8 mouse cellular contexts compared by ENCODE assay signal in genomic region chr9:109094553-109095136, GRCm38 (mm10). TPM values are rescaled to one million over a fixed set of nuclear protein-coding genes. Genes with fewer than 3 reads are reported as not detected.
DNase-seq lines count a peak whose midpoint lies in the region; ATAC-seq and TF ChIP-seq lines count a peak whose summit lies in the region.

No protein-coding gene starts in this region.

- TF ChIP-seq EP300 in lung, postnatal 0 days (IDR thresholded peaks at IDR 0.05): no peak; the same call in 1 of the 2 replicates

- no peak for DNase-seq in layer of hippocampus, adult 2 months (ENCODE audit: low spot score in 2 of 2)
- no peak for DNase-seq in layer of hippocampus, postnatal 25 days (ENCODE audit: extremely low spot score in 1 of 2, low spot score in 1 of 2)
- DNase-seq in embryonic facial prominence, embryonic 10.5 days (ENCODE audit: low spot score): peak; percentile 83
- DNase-seq in kidney, adult 2 months: peak; percentile 57
- DNase-seq in lung, postnatal 0 days (ENCODE audit: low spot score): peak; percentile 86
- no peak for DNase-seq in layer of hippocampus, adult 9-10 months (ENCODE audit: low spot score)
- DNase-seq in cerebellum, adult 11 months: no peak

- peaks cover 82% of the 10 kb centered on the region for H3K4me1 ChIP-seq in embryonic facial prominence, embryonic 10.5 days
- H3K4me1 ChIP-seq in kidney, adult 2 months (ENCODE audit: control insufficient read depth, insufficient read depth, low read length): peaks cover 23% of the 10 kb centered on the region
- peaks cover 9% of the 10 kb centered on the region; the same call in 1 of the 2 replicates for H3K4me1 ChIP-seq in lung, postnatal 0 days (ENCODE audit: insufficient read depth, low read depth, low read length)
- peaks cover 54% of the 10 kb centered on the region for H3K4me1 ChIP-seq in stomach, embryonic 15.5 days

- H3K4me3 ChIP-seq in layer of hippocampus, adult 2 months: peak overlapping the region; percentile 83
- H3K4me3 ChIP-seq in embryonic facial prominence, embryonic 10.5 days: peak overlapping the region; percentile 87
- peak overlapping the region; percentile 83 for H3K4me3 ChIP-seq in kidney, adult 2 months (ENCODE audit: insufficient read depth, low read depth, low read length)
- peak overlapping the region; percentile 75 for H3K4me3 ChIP-seq in lung, postnatal 0 days (ENCODE audit: low read depth, low read length)
- peak overlapping the region; percentile 80 for H3K4me3 ChIP-seq in stomach, embryonic 15.5 days (replicated peaks)

- peaks cover 44% of the 10 kb centered on the region for H3K36me3 ChIP-seq in embryonic facial prominence, embryonic 10.5 days (replicated peaks)
- no peaks in the 10 kb centered on the region for H3K36me3 ChIP-seq in kidney, adult 2 months (ENCODE audit: control insufficient read depth, insufficient read depth, low read length)
- no peaks in the 10 kb centered on the region for H3K36me3 ChIP-seq in lung, postnatal 0 days (ENCODE audit: insufficient read depth, low read length)
- H3K36me3 ChIP-seq in stomach, embryonic 15.5 days: no peaks in the 10 kb centered on the region

- TF ChIP-seq CTCF in layer of hippocampus, adult 2 months (conservative IDR thresholded peaks at IDR 0.05): no peak
- no peak for TF ChIP-seq CTCF in kidney, adult 2 months (conservative IDR thresholded peaks at IDR 0.05; ENCODE audit: insufficient read depth, insufficient read length, low read depth, low read length)
- no peak for TF ChIP-seq CTCF in lung, postnatal 0 days (IDR thresholded peaks at IDR 0.05)

- peak overlapping the region; percentile 75 for H3K9ac ChIP-seq in lung, postnatal 0 days (replicated peaks; ENCODE audit: low read depth)
- H3K9ac ChIP-seq in stomach, embryonic 15.5 days: peak overlapping the region; percentile 74

- no peaks in the 10 kb centered on the region for H3K9me3 ChIP-seq in embryonic facial prominence, embryonic 10.5 days
- H3K9me3 ChIP-seq in lung, postnatal 0 days (ENCODE audit: low read length): no peaks in the 10 kb centered on the region
- H3K9me3 ChIP-seq in stomach, embryonic 15.5 days: no peaks in the 10 kb centered on the region

- WGBS in embryonic facial prominence, embryonic 10.5 days: 1% methylated on average over 21 of the region's 21 CpGs
- whole genome bisulfite sequencing in kidney, adult 2 months: 5% methylated on average over 21 of the region's 21 CpGs
- WGBS in lung, postnatal 0 days: 2% methylated on average over 20 of the region's 21 CpGs
- 2% methylated on average over 21 of the region's 21 CpGs for WGBS in stomach, embryonic 15.5 days

- peak; percentile 51 for ATAC-seq in lung, postnatal 0 days
- ATAC-seq in stomach, embryonic 15.5 days (ENCODE audit: insufficient read depth, low FRiP score, low read depth): peak; percentile 54

- H3K27ac ChIP-seq in layer of hippocampus, adult 2 months: peak overlapping the region; percentile 91
- peak overlapping the region; percentile 100 for H3K27ac ChIP-seq in embryonic facial prominence, embryonic 10.5 days (replicated peaks)
- peak overlapping the region; percentile 83 for H3K27ac ChIP-seq in kidney, adult 2 months (ENCODE audit: insufficient read depth, low read depth, low read length)
- H3K27ac ChIP-seq in lung, postnatal 0 days (ENCODE audit: low read length): peak overlapping the region; percentile 97
- peak overlapping the region; percentile 99 for H3K27ac ChIP-seq in stomach, embryonic 15.5 days

- peak overlapping the region; percentile 74 for H3K4me2 ChIP-seq in lung, postnatal 0 days (replicated peaks; ENCODE audit: low read depth, low read length)
- peak overlapping the region; percentile 85 for H3K4me2 ChIP-seq in stomach, embryonic 15.5 days

- no peaks in the 10 kb centered on the region for H3K27me3 ChIP-seq in embryonic facial prominence, embryonic 10.5 days (replicated peaks; ENCODE audit: low read depth, poor library complexity, severe bottlenecking)
- H3K27me3 ChIP-seq in kidney, adult 2 months (replicated peaks; ENCODE audit: control insufficient read depth, insufficient read depth, low read length): no peaks in the 10 kb centered on the region
- H3K27me3 ChIP-seq in lung, postnatal 0 days (replicated peaks; ENCODE audit: insufficient read depth, low read length): no peaks in the 10 kb centered on the region
- H3K27me3 ChIP-seq in stomach, embryonic 15.5 days (replicated peaks): no peaks in the 10 kb centered on the region

- TF ChIP-seq POLR2A in kidney, adult 2 months (IDR thresholded peaks at IDR 0.05; ENCODE audit: low read depth, low read length): no peak

RNA-seq across cellular contexts. Expression of gene Plxnb1, which starts 0.5 kb away (rescaled TPM):
- total RNA-seq in layer of hippocampus, adult 2 months (2021): 10 to 100 TPM; 84.4 to 92.7 TPM
- total RNA-seq in layer of hippocampus, postnatal 25 days (2021): 10 to 100 TPM; 83.2 to 98.9 TPM
- polyA plus RNA-seq in embryonic facial prominence, embryonic 10.5 days (2016; fragmentation: Nextera tagmentation; extraction: Ambion mirVana): 24.8 and 28.6 TPM in 2 replicates
- 16.7 and 21.7 TPM in 2 replicates for polyA plus RNA-seq in kidney, adult 2 months (2012; rRNA removed)
- 8.8 and 10.0 TPM in 2 replicates for polyA plus RNA-seq in lung, postnatal 0 days (2015; fragmentation: Nextera tagmentation; extraction: Ambion mirVana)
- polyA plus RNA-seq in stomach, embryonic 15.5 days (2015; fragmentation: Nextera tagmentation; extraction: Ambion mirVana): 12.8 and 13.3 TPM in 2 replicates

RNA-seq across cellular contexts. Expression of gene Tma7, which starts 12.3 kb away (rescaled TPM):
- 100 to 1,000 TPM; 295 to 309 TPM for total RNA-seq in layer of hippocampus, adult 2 months (2021)
- total RNA-seq in layer of hippocampus, postnatal 25 days (2021): 100 to 1,000 TPM; 311 to 321 TPM
- polyA plus RNA-seq in embryonic facial prominence, embryonic 10.5 days (2016; fragmentation: Nextera tagmentation; extraction: Ambion mirVana): 784 and 812 TPM in 2 replicates
- 42.4 and 80.7 TPM in 2 replicates for polyA plus RNA-seq in kidney, adult 2 months (2012; rRNA removed)
- polyA plus RNA-seq in lung, postnatal 0 days (2015; fragmentation: Nextera tagmentation; extraction: Ambion mirVana): 375 and 393 TPM in 2 replicates
- 586 and 587 TPM in 2 replicates for polyA plus RNA-seq in stomach, embryonic 15.5 days (2015; fragmentation: Nextera tagmentation; extraction: Ambion mirVana)

RNA-seq across cellular contexts. Expression of gene Ccdc51, which starts 12.4 kb away (rescaled TPM):
- 1 to 10 TPM; 7.6 to 8.1 TPM for total RNA-seq in layer of hippocampus, adult 2 months (2021)
- total RNA-seq in layer of hippocampus, postnatal 25 days (2021): 1 to 10 TPM; 8.1 to 8.4 TPM
- 11.8 and 13.3 TPM in 2 replicates for polyA plus RNA-seq in embryonic facial prominence, embryonic 10.5 days (2016; fragmentation: Nextera tagmentation; extraction: Ambion mirVana)
- polyA plus RNA-seq in kidney, adult 2 months (2012; rRNA removed): 11.4 and 11.7 TPM in 2 replicates
- 6.8 and 7.2 TPM in 2 replicates for polyA plus RNA-seq in lung, postnatal 0 days (2015; fragmentation: Nextera tagmentation; extraction: Ambion mirVana)
- 14.7 and 16.3 TPM in 2 replicates for polyA plus RNA-seq in stomach, embryonic 15.5 days (2015; fragmentation: Nextera tagmentation; extraction: Ambion mirVana)

RNA-seq across cellular contexts. Expression of gene Atrip, which starts 20.7 kb away (rescaled TPM):
- total RNA-seq in layer of hippocampus, adult 2 months (2021): 10 to 100 TPM; 25.0 to 31.9 TPM
- 10 to 100 TPM; 21.7 to 25.7 TPM for total RNA-seq in layer of hippocampus, postnatal 25 days (2021)
- 35.9 and 36.7 TPM in 2 replicates for polyA plus RNA-seq in embryonic facial prominence, embryonic 10.5 days (2016; fragmentation: Nextera tagmentation; extraction: Ambion mirVana)
- 20.2 and 20.9 TPM in 2 replicates for polyA plus RNA-seq in kidney, adult 2 months (2012; rRNA removed)
- polyA plus RNA-seq in lung, postnatal 0 days (2015; fragmentation: Nextera tagmentation; extraction: Ambion mirVana): 11.4 and 12.6 TPM in 2 replicates
- polyA plus RNA-seq in stomach, embryonic 15.5 days (2015; fragmentation: Nextera tagmentation; extraction: Ambion mirVana): 24.7 and 26.1 TPM in 2 replicates

RNA-seq across cellular contexts. Expression of gene Trex1, which starts 35.1 kb away (rescaled TPM):
- 10 to 100 TPM; 12.9 to 15.4 TPM for total RNA-seq in layer of hippocampus, adult 2 months (2021)
- total RNA-seq in layer of hippocampus, postnatal 25 days (2021): 10 to 100 TPM; 13.1 to 14.2 TPM
- polyA plus RNA-seq in embryonic facial prominence, embryonic 10.5 days (2016; fragmentation: Nextera tagmentation; extraction: Ambion mirVana): 8.4 and 10.3 TPM in 2 replicates
- polyA plus RNA-seq in kidney, adult 2 months (2012; rRNA removed): 45.2 and 46.7 TPM in 2 replicates
- polyA plus RNA-seq in lung, postnatal 0 days (2015; fragmentation: Nextera tagmentation; extraction: Ambion mirVana): 19.3 and 20.9 TPM in 2 replicates
- polyA plus RNA-seq in stomach, embryonic 15.5 days (2015; fragmentation: Nextera tagmentation; extraction: Ambion mirVana): 12.7 and 14.4 TPM in 2 replicates

Comparison
In these comparisons a context has a peak if more than half of its experiments do, and no peak if none do; other contexts are left out.
1. DNase-seq: peak in embryonic facial prominence, embryonic 10.5 days (single experiment), kidney, adult 2 months (single experiment) and lung, postnatal 0 days (single experiment); none in layer of hippocampus, adult 2 months (0 of 2), layer of hippocampus, postnatal 25 days (0 of 2), layer of hippocampus, adult 9-10 months (single experiment) and cerebellum, adult 11 months (single experiment).
2. Peak in every context shown above with its lines, with median percentiles within 50 percentile points of each other: H3K27ac ChIP-seq and H3K4me3 ChIP-seq.